Mouse (Mus musculus): ENCODE data around the gene Rbbp4. TPM values are rescaled to one million over a fixed set of nuclear protein-coding genes. Genes with fewer than 3 reads are reported as not detected.

The Rbbp4 gene
- polyA plus RNA-seq (2014; fragmentation: Illumina TruSeq; extraction: RNeasy Lipid Tissue Mini Kit (QIAGEN cat#74804); ENCODE audit: low read depth, low replicate concordance), result 172 TPM

DNA sequence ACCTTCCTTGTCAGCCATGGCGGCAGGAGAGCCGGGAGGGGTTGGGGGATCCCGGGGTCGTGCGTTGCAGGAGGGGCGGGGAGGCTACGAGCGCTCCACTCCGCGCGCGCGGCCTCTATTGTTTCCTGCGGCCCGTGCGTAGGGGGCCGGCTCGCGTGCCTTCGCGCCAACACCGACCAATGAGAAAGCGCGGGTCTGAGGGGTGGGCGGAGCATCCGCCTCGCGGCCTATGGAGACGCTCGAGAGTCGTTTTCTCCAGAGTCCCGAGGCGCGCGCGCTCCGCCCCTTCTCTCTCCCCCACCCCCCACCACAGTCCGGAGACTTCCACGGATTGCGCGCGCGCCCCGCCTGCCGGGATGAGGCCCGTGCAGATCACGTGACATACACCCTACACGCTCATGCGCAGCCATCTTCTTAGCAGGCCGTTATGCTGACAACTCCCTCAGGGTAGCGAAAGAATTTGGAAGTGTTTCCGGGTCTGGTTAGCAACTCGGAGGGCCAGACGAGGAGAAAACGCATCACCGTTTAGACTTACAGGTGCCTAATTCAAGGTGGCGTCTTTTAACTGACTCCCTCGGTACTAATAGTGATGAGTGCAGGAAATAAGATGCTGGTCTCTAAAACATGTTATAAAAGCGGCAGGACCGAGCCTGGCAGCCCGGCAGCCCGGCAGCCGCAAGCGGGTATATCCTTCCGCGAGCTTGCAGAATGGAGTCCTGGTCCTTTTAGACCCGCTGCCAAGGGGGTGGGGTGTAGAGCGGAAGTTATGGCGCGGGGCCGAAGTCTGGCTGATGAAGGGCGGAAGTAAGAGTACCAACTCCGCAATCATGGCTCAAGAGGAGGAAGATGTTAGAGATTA lies at the start of gene Rbbp4, which contains the start of gene Zbtb8os:
Gene Rbbp4 (minus strand): TSS at position 155 of the 859 bp plus-strand sequence.
Gene Zbtb8os (plus strand): TSS at position 480 of the 859 bp plus-strand sequence.

DNA sequence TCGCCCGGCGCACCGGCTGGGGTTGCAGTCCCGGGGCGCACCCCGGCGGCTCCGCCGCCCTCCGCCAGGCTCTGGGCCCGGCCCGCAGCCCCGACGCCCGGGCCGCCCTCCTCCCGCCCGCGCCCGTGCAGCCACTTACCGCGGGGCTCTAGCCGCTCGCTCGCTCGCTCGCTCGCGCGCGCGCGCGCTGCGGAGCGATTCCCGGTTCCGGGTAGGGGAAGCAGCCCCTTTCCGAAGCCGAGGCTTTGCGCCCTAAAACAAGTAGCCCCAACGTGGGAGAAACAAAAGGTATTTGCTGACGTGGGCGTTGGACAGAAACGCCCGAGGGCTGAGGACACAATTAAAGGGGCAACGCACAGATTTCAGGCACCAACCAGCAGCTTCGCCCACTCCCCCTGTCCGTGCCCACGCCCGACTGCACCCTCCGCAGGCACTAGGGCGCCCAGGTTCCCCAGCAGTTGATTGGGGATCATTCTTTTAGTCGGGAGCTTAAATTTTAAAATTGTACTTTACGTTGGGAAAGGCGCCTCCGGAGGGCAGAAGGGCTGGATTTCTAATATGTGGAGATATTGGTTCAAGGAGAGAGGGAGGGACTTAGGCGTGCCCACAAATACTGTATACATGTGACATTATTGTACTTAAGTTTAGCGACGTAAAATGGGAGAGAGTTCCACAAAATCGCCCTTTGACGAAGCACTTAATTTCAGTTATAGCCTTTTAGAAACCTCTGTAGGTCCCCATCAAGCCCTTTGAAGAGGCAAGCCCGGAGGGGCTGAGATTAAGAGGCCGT lies 42.6 kb upstream of the Rbbp4 start, which contains the start of gene Zbtb8a:
Gene Zbtb8a (minus strand): TSS at position 516 of the 790 bp plus-strand sequence.

DNA sequence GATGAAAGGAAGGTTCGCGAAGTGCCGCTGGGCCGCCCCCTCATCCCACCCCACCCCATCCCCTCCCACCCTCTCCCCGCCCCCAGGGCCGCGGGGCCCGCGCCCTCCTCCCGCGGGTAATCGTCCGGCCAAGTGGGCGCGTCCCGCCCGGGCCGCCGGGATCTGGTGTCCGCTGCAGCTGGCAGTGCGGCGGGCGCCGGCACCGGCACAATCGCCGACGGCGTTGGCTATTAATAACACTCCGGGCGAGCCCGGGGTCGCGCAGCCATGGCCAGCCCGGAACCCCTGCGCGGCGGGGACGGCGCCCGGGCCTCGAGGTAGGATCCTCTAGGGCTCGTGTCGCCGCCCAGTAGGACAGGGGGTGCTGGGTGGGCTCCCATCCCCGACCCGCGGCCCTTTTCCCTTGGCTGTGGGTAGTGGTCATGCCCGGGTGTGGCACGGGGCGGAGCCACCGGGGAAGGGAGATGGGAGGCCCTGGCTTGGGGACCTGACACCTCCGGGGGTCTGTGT lies 47.6 kb downstream of the Rbbp4 start, which contains the start of gene Sync:
Gene Sync (plus strand): TSS at position 146 of the 510 bp plus-strand sequence.

GRCm38 (mm10) chr4:129261196-129261595 lies 74.0 kb downstream of the Rbbp4 start, which contains the start of gene C77080:
Gene C77080, minus strand, starts transcription at chr4:129261404.

Other genes with a start within 250 kb of the Rbbp4 start
- not detected for gene Tmem54, start 229.8 kb downstream of the Rbbp4 start, polyA plus RNA-seq (2014; fragmentation: Illumina TruSeq; extraction: RNeasy Lipid Tissue Mini Kit (QIAGEN cat#74804); ENCODE audit: low read depth, low replicate concordance)
- gene Hpca, start 213.3 kb downstream of the Rbbp4 start, polyA plus RNA-seq (2014; fragmentation: Illumina TruSeq; extraction: RNeasy Lipid Tissue Mini Kit (QIAGEN cat#74804); ENCODE audit: low read depth, low replicate concordance), result 1.5 TPM
- 7.4 TPM for gene Fndc5, start 198.4 kb downstream of the Rbbp4 start, polyA plus RNA-seq (2014; fragmentation: Illumina TruSeq; extraction: RNeasy Lipid Tissue Mini Kit (QIAGEN cat#74804); ENCODE audit: low read depth, low replicate concordance)
- 116 TPM for gene S100pbp, start 145.6 kb downstream of the Rbbp4 start, polyA plus RNA-seq (2014; fragmentation: Illumina TruSeq; extraction: RNeasy Lipid Tissue Mini Kit (QIAGEN cat#74804); ENCODE audit: low read depth, low replicate concordance)
- gene Yars, start 145.6 kb downstream of the Rbbp4 start, polyA plus RNA-seq (2014; fragmentation: Illumina TruSeq; extraction: RNeasy Lipid Tissue Mini Kit (QIAGEN cat#74804); ENCODE audit: low read depth, low replicate concordance), result 4.9 TPM
- 0.06 TPM for gene C77080, start 74.0 kb downstream of the Rbbp4 start, polyA plus RNA-seq (2014; fragmentation: Illumina TruSeq; extraction: RNeasy Lipid Tissue Mini Kit (QIAGEN cat#74804); ENCODE audit: low read depth, low replicate concordance)
- gene Sync, start 47.8 kb downstream of the Rbbp4 start, polyA plus RNA-seq (2014; fragmentation: Illumina TruSeq; extraction: RNeasy Lipid Tissue Mini Kit (QIAGEN cat#74804); ENCODE audit: low read depth, low replicate concordance), result 0.35 TPM
- gene Zbtb8os, start 325 bp upstream of the Rbbp4 start, polyA plus RNA-seq (2014; fragmentation: Illumina TruSeq; extraction: RNeasy Lipid Tissue Mini Kit (QIAGEN cat#74804); ENCODE audit: low read depth, low replicate concordance), result 79.2 TPM
- gene Zbtb8a, start 42.7 kb upstream of the Rbbp4 start, polyA plus RNA-seq (2014; fragmentation: Illumina TruSeq; extraction: RNeasy Lipid Tissue Mini Kit (QIAGEN cat#74804); ENCODE audit: low read depth, low replicate concordance), result 1.0 TPM
- 1.9 TPM for gene Zbtb8b, start 105.5 kb upstream of the Rbbp4 start, polyA plus RNA-seq (2014; fragmentation: Illumina TruSeq; extraction: RNeasy Lipid Tissue Mini Kit (QIAGEN cat#74804); ENCODE audit: low read depth, low replicate concordance)
- gene Bsdc1, start 126.2 kb upstream of the Rbbp4 start, polyA plus RNA-seq (2014; fragmentation: Illumina TruSeq; extraction: RNeasy Lipid Tissue Mini Kit (QIAGEN cat#74804); ENCODE audit: low read depth, low replicate concordance), result 12.7 TPM
- 76.5 TPM for gene Tssk3, start 155.7 kb upstream of the Rbbp4 start, polyA plus RNA-seq (2014; fragmentation: Illumina TruSeq; extraction: RNeasy Lipid Tissue Mini Kit (QIAGEN cat#74804); ENCODE audit: low read depth, low replicate concordance)
- gene Fam229a, start 155.8 kb upstream of the Rbbp4 start, polyA plus RNA-seq (2014; fragmentation: Illumina TruSeq; extraction: RNeasy Lipid Tissue Mini Kit (QIAGEN cat#74804); ENCODE audit: low read depth, low replicate concordance), result not detected
- 80.2 TPM for gene Marcksl1, start 178.2 kb upstream of the Rbbp4 start, polyA plus RNA-seq (2014; fragmentation: Illumina TruSeq; extraction: RNeasy Lipid Tissue Mini Kit (QIAGEN cat#74804); ENCODE audit: low read depth, low replicate concordance)
- 125 TPM for gene Hdac1, start 207.3 kb upstream of the Rbbp4 start, polyA plus RNA-seq (2014; fragmentation: Illumina TruSeq; extraction: RNeasy Lipid Tissue Mini Kit (QIAGEN cat#74804); ENCODE audit: low read depth, low replicate concordance)
- 0.55 TPM for gene Lck, start 238.3 kb upstream of the Rbbp4 start, polyA plus RNA-seq (2014; fragmentation: Illumina TruSeq; extraction: RNeasy Lipid Tissue Mini Kit (QIAGEN cat#74804); ENCODE audit: low read depth, low replicate concordance)
- not detected for gene Fam167b, start 243.2 kb upstream of the Rbbp4 start, polyA plus RNA-seq (2014; fragmentation: Illumina TruSeq; extraction: RNeasy Lipid Tissue Mini Kit (QIAGEN cat#74804); ENCODE audit: low read depth, low replicate concordance)